Mouse (Mus musculus) lung, adult 2 months (tissue): Measurements from ENCODE around the gene Brox. TPM values are rescaled to one million over a fixed set of nuclear protein-coding genes. Genes with fewer than 3 reads are reported as not detected.

Experiments used
- DNase-seq: peaks from one replicate; pipeline ENCODE4 v3.0.0; 2022
- H3K4me1 ChIP-seq: fragments of 200-500 bp; 2 replicates; pipeline ENCODE4 v1.6.1; 2011; ENCODE audit warnings: low read length; ENCODE audit not compliant: control insufficient read depth, insufficient read depth
- H3K4me3 ChIP-seq: fragments of 200-500 bp; replicated peaks from 2 replicates; pipeline ENCODE3; 2011; ENCODE audit warnings: low read depth, mild to moderate bottlenecking, control low read depth, low read length; ENCODE audit errors: extremely low read depth
- CTCF ChIP-seq: fragments of 200-500 bp; IDR thresholded peaks from 2 replicates; pipeline ENCODE4 v1.5.1; 2011; ENCODE audit warnings: mild to moderate bottlenecking, low read length, control low read depth; ENCODE audit not compliant: insufficient read depth
- POLR2A ChIP-seq: fragments of 200-500 bp; IDR thresholded peaks from 2 replicates; pipeline ENCODE4 v1.6.1; 2011; ENCODE audit warnings: low read depth, mild to moderate bottlenecking, control low read depth, low read length, borderline replicate concordance; ENCODE audit errors: extremely low read depth
- WGBS: fragments of 180-500 bp; shearing (Covaris S2); methylation state at CpG from one replicate; pipeline ENCODE4 v1.1.7; 2018; 5-methylcytosine and 5-hydroxymethylcytosine counted together
- polyA plus RNA-seq: library from polyadenylated mRNA; depleted of rRNA; stranded (reverse); fragments of >200 nt; gene quantifications from 2 replicates; pipeline ENCODE4 v1.2.3, GENCODE M21; 2012

Brox gene
- polyA plus RNA-seq, 1 experiment, result 19.3 TPM

GRCm38 (mm10) chr1:183267666-183268065 is 29.4 kb downstream of the Brox start:
- no peak for DNase-seq
- WGBS, result 70% methylated on average over 6 of the region's 6 CpGs
- Histone ChIP-seq H3K4me3 (no peak overlapping the region), H3K4me1 (no peaks in the 10 kb centered on the region; the same call in 1 of the 2 replicates)
- TF ChIP-seq POLR2A (no peak), CTCF (no peak)

DNA sequence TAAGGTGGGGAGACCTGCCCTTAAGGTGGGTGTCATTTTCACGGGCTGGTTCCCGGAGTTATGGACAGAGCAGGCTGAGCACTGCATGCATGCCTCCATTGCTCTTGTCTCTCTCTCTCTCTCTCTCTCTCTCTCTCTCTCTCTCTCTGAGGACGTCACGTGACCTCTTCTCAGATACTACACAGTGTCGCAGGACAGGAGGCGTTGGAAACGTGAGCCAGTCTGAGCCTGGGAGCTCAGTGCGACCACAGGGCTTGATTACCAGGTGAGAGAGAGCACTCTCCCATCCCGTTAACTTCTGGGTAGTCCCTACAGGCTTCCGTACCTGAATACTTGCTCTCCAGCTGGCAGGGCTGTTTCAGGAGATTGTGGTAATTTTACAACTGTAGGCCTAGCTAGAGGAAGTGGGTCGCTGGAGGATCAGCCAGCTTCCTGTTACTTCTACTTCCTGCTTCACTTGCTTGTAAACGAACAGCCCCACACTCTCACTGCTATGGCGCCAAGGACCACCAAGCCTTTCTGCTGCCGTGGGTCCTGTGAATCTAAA is 31.1 kb downstream of the Brox start:
- TF ChIP-seq POLR2A, result no peak
- TF ChIP-seq CTCF, result no peak
- WGBS, result 44% methylated on average over 14 of the region's 14 CpGs
- Histone ChIP-seq H3K4me1 (no peaks in the 10 kb centered on the region; the same call in 1 of the 2 replicates), H3K4me3 (no peak overlapping the region)
- DNase-seq, result no peak

DNA sequence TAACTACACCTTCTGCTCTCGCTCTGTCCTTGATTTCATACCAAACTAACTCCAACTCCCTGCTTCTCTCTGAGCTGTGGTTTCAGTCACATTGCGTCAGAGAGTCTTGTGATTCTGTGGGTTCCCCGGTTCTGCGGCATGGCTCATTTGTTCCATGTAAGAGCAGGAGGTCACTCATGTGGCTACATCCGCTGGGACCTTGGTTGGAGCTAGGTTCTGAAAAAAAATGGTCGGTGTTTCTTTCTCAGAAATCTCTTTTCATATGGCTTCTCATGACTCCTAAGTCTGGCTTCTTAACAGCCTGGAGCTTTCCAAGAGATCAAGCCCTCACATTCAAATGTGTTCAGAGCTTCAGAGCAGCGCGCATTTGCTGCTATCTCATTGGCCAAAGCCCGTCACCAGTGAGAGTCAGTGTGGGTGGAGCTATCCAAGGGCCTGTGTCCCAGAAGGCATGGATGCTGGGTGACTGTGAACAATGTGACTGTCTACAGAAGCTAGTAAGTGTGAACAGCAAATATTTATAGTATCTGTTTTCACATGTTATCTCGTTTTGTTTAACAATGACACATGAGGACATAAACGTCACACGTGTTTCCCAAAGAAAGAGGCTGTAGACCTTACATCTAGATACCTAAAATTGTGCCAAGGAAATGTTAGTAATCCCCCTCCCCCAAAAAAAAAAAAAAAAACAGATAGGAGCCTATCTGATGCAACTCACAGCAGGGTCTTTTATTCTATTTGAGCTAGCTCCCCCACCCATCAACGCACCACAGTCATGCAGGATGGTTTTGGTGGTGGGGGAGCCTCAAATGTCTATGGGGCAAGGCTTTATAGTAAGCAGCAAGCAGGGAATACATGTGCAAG is 32.7 kb downstream of the Brox start:
- Histone ChIP-seq H3K4me1 (no peaks in the 10 kb centered on the region; the same call in 1 of the 2 replicates), H3K4me3 (no peak overlapping the region)
- 63% methylated on average over 13 of the region's 13 CpGs for WGBS
- DNase-seq, result no peak
- TF ChIP-seq POLR2A, result no peak
- no peak for TF ChIP-seq CTCF

DNA sequence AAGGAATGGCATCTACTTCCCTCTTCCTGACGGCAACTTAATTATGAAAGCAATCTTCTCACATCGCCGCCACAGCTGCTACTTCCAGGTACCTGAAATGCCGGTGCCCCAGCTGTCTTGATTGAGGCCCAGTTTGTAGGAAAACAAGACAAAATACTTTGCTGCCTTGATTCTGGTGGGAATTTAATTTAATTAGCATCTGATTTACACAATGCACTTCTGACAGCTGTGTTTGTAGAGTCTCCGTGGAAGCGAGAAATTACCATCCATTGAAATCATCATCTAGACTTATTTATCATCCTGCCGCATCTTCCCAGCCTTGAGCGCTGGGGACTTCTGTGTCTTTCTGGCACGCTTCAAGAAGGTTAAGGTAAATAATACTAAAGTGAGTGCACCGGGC is 44.5 kb downstream of the Brox start:
- WGBS, result 64% methylated on average over 10 of the region's 10 CpGs
- Histone ChIP-seq H3K4me3 (no peak overlapping the region), H3K4me1 (no peaks in the 10 kb centered on the region)
- TF ChIP-seq POLR2A (no peak), CTCF (no peak)
- DNase-seq, result no peak

GRCm38 (mm10) chr1:183251818-183252217 is 45.3 kb downstream of the Brox start:
- TF ChIP-seq POLR2A (no peak), CTCF (no peak)
- H3K4me1 ChIP-seq, result no peaks in the 10 kb centered on the region
- H3K4me3 ChIP-seq, result no peak overlapping the region
- DNase-seq, result no peak
- WGBS, result 66% methylated on average over 2 of the region's 2 CpGs

DNA sequence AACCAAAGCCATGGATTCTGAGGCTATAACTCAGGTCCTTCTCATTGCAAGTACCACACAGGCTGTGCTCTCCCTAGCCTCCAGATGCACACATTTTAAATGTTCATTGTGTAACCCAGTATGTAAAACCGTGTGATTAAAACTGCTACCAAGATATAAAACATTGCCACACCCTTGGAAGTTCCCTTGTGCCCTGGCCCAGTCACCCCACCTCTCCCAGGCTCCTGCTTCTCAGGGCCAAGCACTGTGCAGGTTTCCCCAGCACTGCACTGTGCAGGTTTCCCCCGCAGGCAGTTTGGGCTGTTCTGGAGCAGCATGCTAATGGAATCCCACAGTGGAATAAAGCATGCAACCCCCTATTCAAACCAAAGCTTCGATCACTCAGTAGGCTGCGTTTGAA is 46.5 kb downstream of the Brox start:
- Histone ChIP-seq H3K4me3 (no peak overlapping the region), H3K4me1 (no peaks in the 10 kb centered on the region)
- no peak for TF ChIP-seq CTCF
- no peak for TF ChIP-seq POLR2A
- 67% methylated on average over 4 of the region's 4 CpGs for WGBS
- DNase-seq, result no peak

- TF ChIP-seq CTCF (no peak), POLR2A (no peak)
- H3K4me3 ChIP-seq, result no peak overlapping the region
- WGBS, result 28% methylated on average over 1 of the region's 1 CpGs
- DNase-seq, result no peak
- H3K4me1 ChIP-seq, result no peaks in the 10 kb centered on the region
These were observed 48.9 kb downstream of the Brox start for GRCm38 (mm10) chr1:183248144-183248543.

GRCm38 (mm10) chr1:183243293-183243692 is 53.8 kb downstream of the Brox start:
- no peak for DNase-seq
- 71% methylated on average over 7 of the region's 7 CpGs for WGBS
- TF ChIP-seq CTCF (no peak), POLR2A (no peak)
- H3K4me3 ChIP-seq, result no peak overlapping the region
- H3K4me1 ChIP-seq, result no peaks in the 10 kb centered on the region

DNA sequence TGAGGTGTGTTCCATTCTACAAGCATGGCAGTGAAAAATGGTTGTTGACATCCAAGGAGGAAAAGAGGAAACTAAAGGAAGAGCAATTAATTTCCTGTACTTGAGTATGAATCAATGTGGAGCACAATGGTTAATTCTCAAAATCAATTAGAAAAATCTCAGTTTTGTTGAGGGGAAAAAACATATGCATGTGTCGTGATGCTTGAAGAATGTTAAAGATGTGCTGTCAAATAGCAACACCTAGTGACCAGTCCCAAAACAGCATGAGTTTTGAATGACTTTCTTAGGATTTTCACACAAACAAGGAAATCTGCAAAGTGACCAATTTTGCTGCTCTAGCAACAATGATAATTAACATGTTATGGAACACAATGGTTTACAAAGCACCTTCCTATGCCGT is 59.2 kb downstream of the Brox start:
- TF ChIP-seq POLR2A (no peak), CTCF (peak; percentile 68)
- H3K4me3 ChIP-seq, result no peak overlapping the region
- 16% methylated on average over 2 of the region's 2 CpGs for WGBS
- no peaks in the 10 kb centered on the region for H3K4me1 ChIP-seq
- DNase-seq, result no peak

DNA sequence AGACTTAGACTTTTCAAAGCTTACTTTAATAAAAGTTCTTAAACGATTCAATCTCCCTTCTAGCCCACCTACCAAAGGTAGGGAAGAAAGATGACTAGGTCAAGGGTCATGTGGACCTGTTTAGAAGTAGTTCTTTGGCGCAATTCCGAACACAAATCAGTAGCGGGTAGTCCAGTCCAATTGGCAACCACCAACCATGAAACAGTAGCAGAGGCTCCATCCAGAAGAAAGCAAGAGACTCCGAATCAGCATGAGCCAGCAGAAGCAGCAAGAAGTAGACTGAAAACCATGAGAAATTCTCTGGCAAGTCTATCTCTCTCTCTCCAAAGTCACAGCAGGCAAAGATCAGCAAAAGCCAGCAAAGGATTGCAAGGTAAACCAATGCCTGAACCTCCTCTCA is 60.6 kb downstream of the Brox start:
- WGBS, result 89% methylated on average over 5 of the region's 5 CpGs
- DNase-seq, result no peak
- TF ChIP-seq POLR2A (no peak), CTCF (no peak)
- H3K4me1 ChIP-seq, result no peaks in the 10 kb centered on the region
- H3K4me3 ChIP-seq, result no peak overlapping the region
